Mouse (Mus musculus) midbrain, embryonic 13.5 days (tissue): Measurements from ENCODE around the gene Rpf2. TPM values are rescaled to one million over a fixed set of nuclear protein-coding genes. Genes with fewer than 3 reads are reported as not detected.

Source experiments
- ATAC-seq: fragments of 200-750 bp; cut with Nextera tagmentation; 2 replicates; pipeline ENCODE4 v1.8.0; 2017; ENCODE audit warnings: mild to moderate bottlenecking, moderate TSS enrichment, moderate library complexity
- H3K27ac ChIP-seq: fragments of 300-500 bp; sonication (generic); 2 replicates; pipeline ENCODE4 v1.5.1; 2015; ENCODE audit warnings: inconsistent platforms, mild to moderate bottlenecking, moderate library complexity
- H3K27me3 ChIP-seq: fragments of 300-500 bp; sonication (generic); 2 replicates; pipeline ENCODE4 v1.6.1; 2015; ENCODE audit warnings: mild to moderate bottlenecking, inconsistent platforms
- H3K36me3 ChIP-seq: fragments of 300-500 bp; sonication (generic); 2 replicates; pipeline ENCODE4 v1.6.1; 2015; ENCODE audit warnings: mild to moderate bottlenecking, inconsistent platforms
- H3K4me1 ChIP-seq: fragments of 300-500 bp; sonication (generic); replicated peaks from 2 replicates; pipeline ENCODE4 v1.6.1; 2015; ENCODE audit warnings: inconsistent platforms
- H3K4me2 ChIP-seq: fragments of 300-500 bp; sonication (generic); replicated peaks from 2 replicates; pipeline ENCODE4 v1.6.1; 2015; ENCODE audit warnings: moderate library complexity, mild to moderate bottlenecking, inconsistent platforms
- H3K4me3 ChIP-seq: fragments of 300-500 bp; sonication (generic); replicated peaks from 2 replicates; pipeline ENCODE4 v1.5.1; 2015; ENCODE audit warnings: mild to moderate bottlenecking, inconsistent platforms
- H3K9ac ChIP-seq: fragments of 300-500 bp; sonication (generic); replicated peaks from 2 replicates; pipeline ENCODE4 v1.6.1; 2015; ENCODE audit warnings: mild to moderate bottlenecking, inconsistent platforms
- H3K9me3 ChIP-seq: fragments of 300-500 bp; sonication (generic); 2 replicates; pipeline ENCODE4 v1.6.1; 2016; ENCODE audit warnings: mild to moderate bottlenecking, inconsistent platforms
- WGBS: fragments of 180-500 bp; shearing (Covaris S2); methylation state at CpG from one replicate; pipeline ENCODE4 v1.1.7; 2015; 5-methylcytosine and 5-hydroxymethylcytosine counted together
- polyA plus RNA-seq: library from polyadenylated mRNA; unstranded; fragments of >200 nt; fragmentation: Nextera tagmentation; extraction: Ambion mirVana; gene quantifications from 2 replicates; pipeline ENCODE4 v1.2.1, GENCODE M21; 2015

Gene Rpf2
- polyA plus RNA-seq, 1 experiment from 2014 or later: 73.9 TPM

- Histone ChIP-seq H3K4me2 (no peak overlapping the region), H3K36me3 (no peaks in the 10 kb centered on the region), H3K27me3 (no peaks in the 10 kb centered on the region), H3K27ac (no peak overlapping the region), H3K4me3 (no peak overlapping the region), H3K9ac (no peak overlapping the region), H3K9me3 (no peaks in the 10 kb centered on the region), H3K4me1 (no peaks in the 10 kb centered on the region)
- 83% methylated on average over 3 of the region's 3 CpGs for whole genome bisulfite sequencing
- no peak for ATAC-seq
These were observed 18.1 kb upstream of the Rpf2 start for GRCm38 (mm10) chr10:40264920-40265319.

GRCm38 (mm10) chr10:40263691-40264090 lies 16.9 kb upstream of the Rpf2 start:
- Histone ChIP-seq H3K27ac (no peak overlapping the region), H3K4me3 (no peak overlapping the region), H3K36me3 (no peaks in the 10 kb centered on the region), H3K9me3 (no peaks in the 10 kb centered on the region), H3K4me1 (0 out of 2 replicates have a peak, but pooled peaks cover 1% of the 10 kb centered on the region), H3K27me3 (no peaks in the 10 kb centered on the region), H3K4me2 (no peak overlapping the region), H3K9ac (no peak overlapping the region)
- WGBS: 76% methylated on average over 4 of the region's 4 CpGs
- no peak for ATAC-seq

GRCm38 (mm10) chr10:40262200-40262599 lies 15.4 kb upstream of the Rpf2 start:
- Histone ChIP-seq H3K36me3 (no peaks in the 10 kb centered on the region), H3K4me1 (0 out of 2 replicates have a peak, but pooled peaks cover 4% of the 10 kb centered on the region), H3K27me3 (no peaks in the 10 kb centered on the region), H3K27ac (no peak overlapping the region), H3K9ac (no peak overlapping the region), H3K9me3 (no peaks in the 10 kb centered on the region), H3K4me2 (no peak overlapping the region), H3K4me3 (no peak overlapping the region)
- no peak for ATAC-seq
- WGBS: 90% methylated on average over 6 of the region's 6 CpGs

- H3K9me3 ChIP-seq: no peaks in the 10 kb centered on the region
- no peaks in the 10 kb centered on the region for H3K27me3 ChIP-seq
- 52% methylated on average over 5 of the region's 5 CpGs for WGBS
- ATAC-seq: no peak
- H3K36me3 ChIP-seq: no peaks in the 10 kb centered on the region; the same call in 1 of the 2 replicates
- H3K4me3 ChIP-seq: no peak overlapping the region
- H3K9ac ChIP-seq: 0 out of 2 replicates have a peak overlapping the region, but pooled peaks have one; percentile 5
- H3K27ac ChIP-seq: no peak overlapping the region
- H3K4me1 ChIP-seq: peaks cover 12% of the 10 kb centered on the region
- no peak overlapping the region for H3K4me2 ChIP-seq
These were observed 13.5 kb upstream of the Rpf2 start for GRCm38 (mm10) chr10:40260305-40260704.

- ATAC-seq: no peak
- Histone ChIP-seq H3K27ac (no peak overlapping the region), H3K27me3 (no peaks in the 10 kb centered on the region), H3K36me3 (peaks cover 4% of the 10 kb centered on the region; the same call in 1 of the 2 replicates), H3K4me3 (no peak overlapping the region), H3K4me1 (peaks cover 12% of the 10 kb centered on the region), H3K9me3 (no peaks in the 10 kb centered on the region), H3K4me2 (no peak overlapping the region), H3K9ac (no peak overlapping the region)
- WGBS: 17% methylated on average over 8 of the region's 8 CpGs
These were observed 12.7 kb upstream of the Rpf2 start for GRCm38 (mm10) chr10:40259542-40259941.

- Histone ChIP-seq H3K9me3 (no peaks in the 10 kb centered on the region), H3K27me3 (no peaks in the 10 kb centered on the region), H3K9ac (0 out of 2 replicates have a peak overlapping the region, but pooled peaks have one; percentile 54), H3K27ac (peak overlapping the region; percentile 79), H3K4me1 (peaks cover 12% of the 10 kb centered on the region), H3K4me2 (peak overlapping the region; percentile 76), H3K4me3 (peak overlapping the region; percentile 80), H3K36me3 (peaks cover 8% of the 10 kb centered on the region)
- WGBS: 6% methylated on average over 5 of the region's 5 CpGs
- no peak for ATAC-seq
These were observed 12.1 kb upstream of the Rpf2 start for GRCm38 (mm10) chr10:40258976-40259375.

GRCm38 (mm10) chr10:40258401-40258966 lies 11.6 kb upstream of the Rpf2 start:
- Histone ChIP-seq H3K4me3 (peak overlapping the region; percentile 80), H3K4me2 (peak overlapping the region; percentile 76), H3K9ac (peak overlapping the region; percentile 54; the same call in 1 of the 2 replicates), H3K4me1 (peaks cover 12% of the 10 kb centered on the region), H3K27ac (peak overlapping the region; percentile 79), H3K36me3 (peaks cover 12% of the 10 kb centered on the region), H3K27me3 (no peaks in the 10 kb centered on the region), H3K9me3 (no peaks in the 10 kb centered on the region)
- under 1% methylated on average over 12 of the region's 12 CpGs for WGBS
- ATAC-seq: peak; percentile 74

- Histone ChIP-seq H3K27me3 (no peaks in the 10 kb centered on the region), H3K4me1 (peaks cover 12% of the 10 kb centered on the region), H3K36me3 (peaks cover 19% of the 10 kb centered on the region), H3K4me3 (peak within 1 kb of the TSS; percentile 80), H3K9me3 (no peaks in the 10 kb centered on the region), H3K9ac (peak within 1 kb of the TSS; percentile 90), H3K4me2 (peak within 1 kb of the TSS; percentile 76), H3K27ac (peak within 1 kb of the TSS; percentile 93)
- ATAC-seq: peak; percentile 78
- under 1% methylated on average over 43 of the region's 43 CpGs for WGBS
These were observed 10.8 kb upstream of the Rpf2 start, which contains the start of gene Gtf3c6 for GRCm38 (mm10) chr10:40257414-40258255. TSS of gene Gtf3c6 (minus strand) at chr10:40258108.

GRCm38 (mm10) chr10:40256716-40257115 lies 9.9 kb upstream of the Rpf2 start:
- Histone ChIP-seq H3K27ac (peak overlapping the region; percentile 93), H3K4me2 (peak overlapping the region; percentile 76), H3K9ac (peak overlapping the region; percentile 90), H3K9me3 (no peaks in the 10 kb centered on the region), H3K27me3 (no peaks in the 10 kb centered on the region), H3K4me3 (peak overlapping the region; percentile 80), H3K4me1 (peaks cover 12% of the 10 kb centered on the region), H3K36me3 (peaks cover 28% of the 10 kb centered on the region)
- WGBS: 4% methylated on average over 5 of the region's 5 CpGs
- ATAC-seq: peak; percentile 81

GRCm38 (mm10) chr10:40250969-40251368 lies 4.1 kb upstream of the Rpf2 start:
- no peak overlapping the region for H3K4me3 ChIP-seq
- H3K36me3 ChIP-seq: peaks cover 66% of the 10 kb centered on the region
- WGBS: 94% methylated on average over 6 of the region's 6 CpGs
- no peak overlapping the region for H3K4me2 ChIP-seq
- peaks cover 7% of the 10 kb centered on the region for H3K4me1 ChIP-seq
- H3K27me3 ChIP-seq: no peaks in the 10 kb centered on the region
- no peaks in the 10 kb centered on the region for H3K9me3 ChIP-seq
- no peak for ATAC-seq
- H3K27ac ChIP-seq: no peak overlapping the region
- no peak overlapping the region for H3K9ac ChIP-seq

GRCm38 (mm10) chr10:40249625-40250024 lies 2.8 kb upstream of the Rpf2 start:
- WGBS: 90% methylated on average over 9 of the region's 9 CpGs
- H3K9ac ChIP-seq: no peak overlapping the region
- peaks cover 62% of the 10 kb centered on the region for H3K36me3 ChIP-seq
- H3K4me3 ChIP-seq: no peak overlapping the region
- no peak overlapping the region for H3K4me2 ChIP-seq
- no peaks in the 10 kb centered on the region for H3K9me3 ChIP-seq
- no peak overlapping the region for H3K27ac ChIP-seq
- no peak for ATAC-seq
- H3K4me1 ChIP-seq: peaks cover 16% of the 10 kb centered on the region
- H3K27me3 ChIP-seq: no peaks in the 10 kb centered on the region

GRCm38 (mm10) chr10:40247166-40247716 lies 405 bp upstream of the Rpf2 start:
- peaks cover 58% of the 10 kb centered on the region for H3K36me3 ChIP-seq

More at GRCm38 (mm10) chr10:40247166-40247716, 405 bp upstream of the Rpf2 start:
- Histone ChIP-seq H3K9ac (0 out of 2 replicates have a peak overlapping the region, but pooled peaks have one; percentile 32), H3K4me3 (peak overlapping the region; percentile 57), H3K9me3 (no peaks in the 10 kb centered on the region), H3K4me2 (peak overlapping the region; percentile 77), H3K4me1 (peaks cover 16% of the 10 kb centered on the region), H3K27ac (peak overlapping the region; percentile 79), H3K27me3 (no peaks in the 10 kb centered on the region)
- WGBS: 33% methylated on average over 11 of the region's 11 CpGs
- ATAC-seq: peak; percentile 74
